Mouse (Mus musculus): ENCODE measurements around the gene Krtap6-1. TPM values are rescaled to one million over a fixed set of nuclear protein-coding genes. Genes with fewer than 3 reads are reported as not detected.
"Not testable (repeated sequence)": the region's sequence is repeated elsewhere in the genome, so short reads cannot be mapped to it uniquely, and the experiment has no call there.

Gene Krtap6-1
- 1.7 and 5.2 TPM in 2 replicates for polyA plus RNA-seq (2015; fragmentation: Nextera tagmentation; extraction: Ambion mirVana)

- not testable (repeated sequence) for H3K36me3 ChIP-seq; H3K4me3 ChIP-seq (replicated peaks); H3K27ac ChIP-seq (replicated peaks); H3K4me1 ChIP-seq; H3K4me2 ChIP-seq (replicated peaks); H3K9me3 ChIP-seq (replicated peaks); H3K27me3 ChIP-seq; ATAC-seq (ENCODE audit: insufficient number of reproducible peaks, low FRiP score, low TSS enrichment, low read depth); H3K9ac ChIP-seq
- 96% methylated on average over 3 of the region's 3 CpGs for WGBS
Measured at GRCm38 (mm10) chr16:89031399-89031798, at the start of gene Krtap6-1. TSS of gene Krtap6-1 (plus strand) at chr16:89031699.

- Histone ChIP-seq H3K9me3 (replicated peaks) (no peaks in the 10 kb centered on the region), H3K9ac (no peak within 1 kb of the TSS), H3K4me1 (no peaks in the 10 kb centered on the region), H3K4me2 (replicated peaks) (no peak within 1 kb of the TSS), H3K27ac (replicated peaks) (no peak within 1 kb of the TSS), H3K4me3 (replicated peaks) (no peak within 1 kb of the TSS), H3K36me3 (no peaks in the 10 kb centered on the region), H3K27me3 (no peaks in the 10 kb centered on the region)
- ATAC-seq (ENCODE audit: insufficient number of reproducible peaks, low FRiP score, low TSS enrichment, low read depth) = no peak
- WGBS = 72% methylated on average over 5 of the region's 5 CpGs
Measured at GRCm38 (mm10) chr16:89010659-89011058, 20.8 kb upstream of the Krtap6-1 start, which contains the start of gene Krtap22-2. TSS of gene Krtap22-2 (minus strand) at chr16:89010759.

GRCm38 (mm10) chr16:89013973-89014372 is 17.5 kb upstream of the Krtap6-1 start:
- Histone ChIP-seq H3K4me2 (replicated peaks) (no peak overlapping the region), H3K36me3 (no peaks in the 10 kb centered on the region), H3K27me3 (no peaks in the 10 kb centered on the region), H3K27ac (replicated peaks) (no peak overlapping the region), H3K4me1 (no peaks in the 10 kb centered on the region), H3K9me3 (replicated peaks) (no peaks in the 10 kb centered on the region), H3K4me3 (replicated peaks) (no peak overlapping the region), H3K9ac (no peak overlapping the region)
- 95% methylated on average over 3 of the region's 3 CpGs for WGBS
- ATAC-seq (ENCODE audit: insufficient number of reproducible peaks, low FRiP score, low TSS enrichment, low read depth) = no peak

GRCm38 (mm10) chr16:89014984-89015383 is 16.5 kb upstream of the Krtap6-1 start, which contains the start of gene Gm10229:
TSS of gene Gm10229 (plus strand) at chr16:89015284.
- not testable (repeated sequence) for H3K4me2 ChIP-seq (replicated peaks); H3K27ac ChIP-seq (replicated peaks); H3K9me3 ChIP-seq (replicated peaks); H3K27me3 ChIP-seq; H3K4me1 ChIP-seq; ATAC-seq (ENCODE audit: insufficient number of reproducible peaks, low FRiP score, low TSS enrichment, low read depth); H3K9ac ChIP-seq; H3K36me3 ChIP-seq; H3K4me3 ChIP-seq (replicated peaks)
- WGBS = 85% methylated on average over 2 of the region's 3 CpGs

GRCm38 (mm10) chr16:89041372-89041771 is 9.9 kb downstream of the Krtap6-1 start, which contains the start of gene Gm10228:
TSS of gene Gm10228 (minus strand) at chr16:89041472.
- WGBS = 79% methylated on average over 2 of the region's 4 CpGs
- H3K9me3 ChIP-seq (replicated peaks); H3K4me1 ChIP-seq; H3K27me3 ChIP-seq; H3K9ac ChIP-seq; ATAC-seq (ENCODE audit: insufficient number of reproducible peaks, low FRiP score, low TSS enrichment, low read depth); H3K36me3 ChIP-seq; H3K4me3 ChIP-seq (replicated peaks); H3K4me2 ChIP-seq (replicated peaks); H3K27ac ChIP-seq (replicated peaks): not testable (repeated sequence)

GRCm38 (mm10) chr16:89047783-89048182 is 16.3 kb downstream of the Krtap6-1 start, which contains the start of gene Krtap6-5:
TSS of gene Krtap6-5 (minus strand) at chr16:89047883.
- ATAC-seq (ENCODE audit: insufficient number of reproducible peaks, low FRiP score, low TSS enrichment, low read depth) = no peak
- Histone ChIP-seq H3K4me2 (replicated peaks) (no peak within 1 kb of the TSS), H3K4me3 (replicated peaks) (no peak within 1 kb of the TSS), H3K27me3 (no peaks in the 10 kb centered on the region), H3K9me3 (replicated peaks) (no peaks in the 10 kb centered on the region), H3K4me1 (no peaks in the 10 kb centered on the region), H3K9ac (no peak within 1 kb of the TSS), H3K27ac (replicated peaks) (no peak within 1 kb of the TSS), H3K36me3 (no peaks in the 10 kb centered on the region)
- WGBS = 82% methylated on average over 3 of the region's 3 CpGs

- not testable (repeated sequence) for H3K9me3 ChIP-seq (replicated peaks); H3K4me1 ChIP-seq; H3K36me3 ChIP-seq; H3K27ac ChIP-seq (replicated peaks); H3K9ac ChIP-seq; H3K27me3 ChIP-seq; ATAC-seq (ENCODE audit: insufficient number of reproducible peaks, low FRiP score, low TSS enrichment, low read depth); H3K4me3 ChIP-seq (replicated peaks); H3K4me2 ChIP-seq (replicated peaks)
- WGBS = no CpG with 5 or more reads among the region's 2 CpGs
Measured at GRCm38 (mm10) chr16:89063902-89064301, 32.4 kb downstream of the Krtap6-1 start, which contains the start of gene 1110025L11Rik. TSS of gene 1110025L11Rik (minus strand) at chr16:89064002.

- WGBS = 59% methylated on average over 2 of the region's 2 CpGs
- H3K4me3 ChIP-seq (replicated peaks); ATAC-seq (ENCODE audit: insufficient number of reproducible peaks, low FRiP score, low TSS enrichment, low read depth): not testable (repeated sequence)
Measured at GRCm38 (mm10) chr16:89071041-89071440, 39.5 kb downstream of the Krtap6-1 start.

More at GRCm38 (mm10) chr16:89071041-89071440, 39.5 kb downstream of the Krtap6-1 start:
- H3K27me3 ChIP-seq; H3K4me2 ChIP-seq (replicated peaks); H3K9me3 ChIP-seq (replicated peaks); H3K4me1 ChIP-seq; H3K27ac ChIP-seq (replicated peaks); H3K36me3 ChIP-seq; H3K9ac ChIP-seq: not testable (repeated sequence)

Other genes with a start within 250 kb of the Krtap6-1 start
- gene Gm20741, start 219.5 kb upstream of the Krtap6-1 start, polyA plus RNA-seq (2015; fragmentation: Nextera tagmentation; extraction: Ambion mirVana) = 37.2 and 90.3 TPM in 2 replicates
- 0.26 TPM in 1 of 2 replicates, not detected in the other for gene Krtap15, start 211.5 kb upstream of the Krtap6-1 start, polyA plus RNA-seq (2015; fragmentation: Nextera tagmentation; extraction: Ambion mirVana)
- gene Krtap14, start 205.6 kb upstream of the Krtap6-1 start, polyA plus RNA-seq (2015; fragmentation: Nextera tagmentation; extraction: Ambion mirVana) = 0.41 TPM in 1 of 2 replicates, not detected in the other
- gene Krtap19-1, start 162.3 kb upstream of the Krtap6-1 start, polyA plus RNA-seq (2015; fragmentation: Nextera tagmentation; extraction: Ambion mirVana) = not detected in 2 replicates
- not detected in 2 replicates for gene Krtap19-2, start 157.4 kb upstream of the Krtap6-1 start, polyA plus RNA-seq (2015; fragmentation: Nextera tagmentation; extraction: Ambion mirVana)
- gene Krtap19-3, start 153.7 kb upstream of the Krtap6-1 start, polyA plus RNA-seq (2015; fragmentation: Nextera tagmentation; extraction: Ambion mirVana) = not detected in 2 replicates
- not detected in 2 replicates for gene Krtap19-4, start 146.6 kb upstream of the Krtap6-1 start, polyA plus RNA-seq (2015; fragmentation: Nextera tagmentation; extraction: Ambion mirVana)
- gene Krtap19-5, start 135.2 kb upstream of the Krtap6-1 start, polyA plus RNA-seq (2015; fragmentation: Nextera tagmentation; extraction: Ambion mirVana) = not detected in 2 replicates
- 0.70 TPM in 1 of 2 replicates, not detected in the other for gene Krtap19-9b, start 99.4 kb upstream of the Krtap6-1 start, polyA plus RNA-seq (2015; fragmentation: Nextera tagmentation; extraction: Ambion mirVana)
- gene Krtap16-3, start 68.8 kb upstream of the Krtap6-1 start, polyA plus RNA-seq (2015; fragmentation: Nextera tagmentation; extraction: Ambion mirVana) = 0.29 and 0.30 TPM in 2 replicates
- 12.1 and 30.8 TPM in 2 replicates for gene Krtap22-2, start 20.9 kb upstream of the Krtap6-1 start, polyA plus RNA-seq (2015; fragmentation: Nextera tagmentation; extraction: Ambion mirVana)
- gene Gm10229, start 16.4 kb upstream of the Krtap6-1 start, polyA plus RNA-seq (2015; fragmentation: Nextera tagmentation; extraction: Ambion mirVana) = 12.6 and 33.0 TPM in 2 replicates
- 3.1 and 7.4 TPM in 2 replicates for gene Gm10228, start 9.8 kb downstream of the Krtap6-1 start, polyA plus RNA-seq (2015; fragmentation: Nextera tagmentation; extraction: Ambion mirVana)
- 2.6 and 6.2 TPM in 2 replicates for gene Krtap6-5, start 16.2 kb downstream of the Krtap6-1 start, polyA plus RNA-seq (2015; fragmentation: Nextera tagmentation; extraction: Ambion mirVana)
- gene 1110025L11Rik, start 32.3 kb downstream of the Krtap6-1 start, polyA plus RNA-seq (2015; fragmentation: Nextera tagmentation; extraction: Ambion mirVana) = 0.51 and 3.3 TPM in 2 replicates
- gene Krtap6-3, start 52.3 kb downstream of the Krtap6-1 start, polyA plus RNA-seq (2015; fragmentation: Nextera tagmentation; extraction: Ambion mirVana) = 1.3 and 3.1 TPM in 2 replicates
- 1.5 TPM in 1 of 2 replicates, not detected in the other for gene Gm6358, start 109.2 kb downstream of the Krtap6-1 start, polyA plus RNA-seq (2015; fragmentation: Nextera tagmentation; extraction: Ambion mirVana)
- 1.8 TPM in 1 of 2 replicates, not detected in the other for gene Gm10061, start 119.4 kb downstream of the Krtap6-1 start, polyA plus RNA-seq (2015; fragmentation: Nextera tagmentation; extraction: Ambion mirVana)
- not detected in 2 replicates for gene Gm9789, start 126.3 kb downstream of the Krtap6-1 start, polyA plus RNA-seq (2015; fragmentation: Nextera tagmentation; extraction: Ambion mirVana)
- gene Gm7735, start 137.8 kb downstream of the Krtap6-1 start, polyA plus RNA-seq (2015; fragmentation: Nextera tagmentation; extraction: Ambion mirVana) = not detected in 2 replicates
- gene 1110057P08Rik, start 143.0 kb downstream of the Krtap6-1 start, polyA plus RNA-seq (2015; fragmentation: Nextera tagmentation; extraction: Ambion mirVana) = not detected in 2 replicates
- gene Krtap20-2, start 174.2 kb downstream of the Krtap6-1 start, polyA plus RNA-seq (2015; fragmentation: Nextera tagmentation; extraction: Ambion mirVana) = 0.46 and 0.57 TPM in 2 replicates